Mouse (Mus musculus): ENCODE data around the gene Acot5. TPM values are rescaled to one million over a fixed set of nuclear protein-coding genes. Genes with fewer than 3 reads are reported as not detected.

Acot5 gene
- total RNA-seq, 4 experiments from 2014 or later, result 4.4 to 5.3 (median 5.2) TPM

DNA sequence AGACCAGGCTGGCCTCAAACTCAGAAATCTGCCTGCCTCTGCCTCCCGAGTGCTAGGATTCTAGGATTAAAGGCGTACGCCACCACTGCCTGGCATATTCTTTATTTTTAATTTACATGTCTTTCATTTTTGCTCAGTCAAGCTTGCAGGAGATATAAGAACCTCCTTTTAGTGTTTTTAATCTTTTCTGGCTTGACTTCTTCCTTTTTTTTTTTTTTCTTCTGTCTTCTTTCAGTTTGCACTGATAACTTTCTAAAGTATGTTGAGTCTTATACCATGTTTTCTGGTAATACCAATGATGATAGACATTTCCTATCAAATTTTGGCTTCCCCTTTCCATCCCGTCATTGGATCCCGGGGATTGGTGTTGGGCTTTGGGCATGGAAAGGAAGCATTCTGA, 50.5 kb downstream of the Acot5 start:
- DNase-seq (ENCODE audit: low spot score in 2 of 2), result no peak

Other genes with a start within 250 kb of the Acot5 start
- 10 to 100 TPM; 37.5 to 52.2 (median 41.4) TPM for gene Numb, start 147.4 kb upstream of the Acot5 start, total RNA-seq (2022)
- gene Riox1, start 118.7 kb upstream of the Acot5 start, total RNA-seq (2022), result 10 to 100 TPM; 13.9 to 17.7 (median 15.1) TPM
- under 1 TPM in 2 of 4 experiments, not detected in 2; 0.11 to 0.14 TPM for gene Heatr4, start 84.5 kb upstream of the Acot5 start, total RNA-seq (2022)
- gene Acot2, start 81.5 kb upstream of the Acot5 start, total RNA-seq (2022), result 10 to 100 TPM; 13.3 to 15.7 (median 14.6) TPM
- gene Acot1, start 59.8 kb upstream of the Acot5 start, total RNA-seq (2022), result 10 to 100 TPM; 21.5 to 25.1 (median 24.2) TPM
- gene Acot4, start 30.9 kb upstream of the Acot5 start, total RNA-seq (2022), result 1 to 10 TPM; 2.2 to 3.3 (median 2.7) TPM
- gene Gm49366, start 30.4 kb upstream of the Acot5 start, total RNA-seq (2022), result not detected
- gene Acot3, start 17.2 kb upstream of the Acot5 start, total RNA-seq (2022), result 1 to 10 TPM; 2.4 to 3.1 (median 2.8) TPM
- 1 to 10 TPM; 4.5 to 6.1 (median 5.1) TPM for gene Acot6, start 31.3 kb downstream of the Acot5 start, total RNA-seq (2022)
- gene Dnal1, start 45.0 kb downstream of the Acot5 start, total RNA-seq (2022), result 10 to 100 TPM; 76.7 to 97.3 (median 85.4) TPM
- gene Pnma1, start 79.2 kb downstream of the Acot5 start, total RNA-seq (2022), result 1 to 10 TPM; 3.1 to 3.9 (median 3.6) TPM
- gene Elmsan1, start 149.6 kb downstream of the Acot5 start, total RNA-seq (2022), result 10 to 100 TPM; 21.6 to 28.5 (median 26.0) TPM
- 10 to 100 TPM; 28.9 to 48.5 (median 41.2) TPM for gene Ptgr2, start 215.9 kb downstream of the Acot5 start, total RNA-seq (2022)
- gene Zfp410, start 247.5 kb downstream of the Acot5 start, total RNA-seq (2022), result 10 to 100 TPM; 34.6 to 44.5 (median 37.9) TPM

All from layer of hippocampus, adult 8-10 months (tissue).